Mouse (Mus musculus) kidney, embryonic 14.5 days (tissue): ENCODE data around the gene Gipc2. TPM values are rescaled to one million over a fixed set of nuclear protein-coding genes. Genes with fewer than 3 reads are reported as not detected.

Experiments used
- ATAC-seq: fragments of 200-750 bp; cut with Nextera tagmentation; 2 replicates; pipeline ENCODE4 v1.8.0; 2017; ENCODE audit warnings: moderate number of reproducible peaks, mild to moderate bottlenecking, moderate TSS enrichment, moderate library complexity; ENCODE audit not compliant: low FRiP score, low TSS enrichment
- H3K27ac ChIP-seq: fragments of 300-500 bp; sonication (generic); 2 replicates; pipeline ENCODE4 v1.5.1; 2014; ENCODE audit warnings: low read depth, mild to moderate bottlenecking, low read length, moderate library complexity, mixed read lengths
- H3K27me3 ChIP-seq: fragments of 300-500 bp; sonication (generic); 2 replicates; pipeline ENCODE4 v1.6.1; 2014; ENCODE audit warnings: mild to moderate bottlenecking, low read length; ENCODE audit not compliant: control insufficient read depth, insufficient read depth
- H3K36me3 ChIP-seq: fragments of 300-500 bp; sonication (generic); 2 replicates; pipeline ENCODE4 v1.6.1; 2014; ENCODE audit warnings: low read length, mixed read lengths; ENCODE audit not compliant: control insufficient read depth, insufficient read depth
- H3K4me1 ChIP-seq: fragments of 300-500 bp; sonication (generic); 2 replicates; pipeline ENCODE4 v1.6.1; 2014; ENCODE audit warnings: low read length, mixed read lengths; ENCODE audit not compliant: control insufficient read depth, insufficient read depth
- H3K4me2 ChIP-seq: fragments of 300-500 bp; sonication (generic); replicated peaks from 2 replicates; pipeline ENCODE4 v1.6.1; 2014; ENCODE audit warnings: low read depth, mild to moderate bottlenecking, low read length
- H3K4me3 ChIP-seq: fragments of 300-500 bp; sonication (generic); 2 replicates; pipeline ENCODE4 v1.5.1; 2014; ENCODE audit warnings: mild to moderate bottlenecking, low read length
- H3K9ac ChIP-seq: fragments of 300-500 bp; sonication (generic); 2 replicates; pipeline ENCODE4 v1.6.1; 2014; ENCODE audit warnings: low read depth, mild to moderate bottlenecking, low read length, moderate library complexity
- H3K9me3 ChIP-seq: fragments of 300-500 bp; sonication (generic); 2 replicates; pipeline ENCODE4 v1.6.1; 2016; ENCODE audit warnings: low read length; ENCODE audit not compliant: control insufficient read depth
- WGBS: fragments of 180-500 bp; shearing (Covaris S2); extraction: QIAGEN DNeasy Blood & Tissue Kit; methylation state at CpG from one replicate; pipeline ENCODE4 v1.1.7; 2014; 5-methylcytosine and 5-hydroxymethylcytosine counted together
- polyA plus RNA-seq: library from polyadenylated mRNA; unstranded; fragments of >200 nt; fragmentation: Nextera tagmentation; extraction: Ambion mirVana; gene quantifications from 2 replicates; pipeline ENCODE4 v1.2.1, GENCODE M21; 2014

Gene Gipc2
- polyA plus RNA-seq, 1 experiment from 2014 or later = 22.2 TPM

GRCm38 (mm10) chr3:152051959-152052358 is 114.1 kb downstream of the Gipc2 start:
- no peak overlapping the region for H3K4me2 ChIP-seq
- no peaks in the 10 kb centered on the region for H3K36me3 ChIP-seq
- H3K27me3 ChIP-seq = no peaks in the 10 kb centered on the region
- no peak overlapping the region for H3K27ac ChIP-seq
- H3K4me3 ChIP-seq = no peak overlapping the region
- H3K9me3 ChIP-seq = no peaks in the 10 kb centered on the region
- no peak overlapping the region for H3K9ac ChIP-seq
- H3K4me1 ChIP-seq = no peaks in the 10 kb centered on the region
- ATAC-seq = no peak
- 86% methylated on average over 2 of the region's 2 CpGs for WGBS

GRCm38 (mm10) chr3:152047914-152048313 is 118.1 kb downstream of the Gipc2 start:
- H3K36me3 ChIP-seq = no peaks in the 10 kb centered on the region
- no peak overlapping the region for H3K27ac ChIP-seq
- no peaks in the 10 kb centered on the region for H3K9me3 ChIP-seq
- no peaks in the 10 kb centered on the region for H3K4me1 ChIP-seq
- no peaks in the 10 kb centered on the region for H3K27me3 ChIP-seq
- ATAC-seq = no peak
- H3K4me2 ChIP-seq = no peak overlapping the region
- no peak overlapping the region for H3K9ac ChIP-seq
- H3K4me3 ChIP-seq = no peak overlapping the region

- no peak overlapping the region for H3K4me2 ChIP-seq
- no peaks in the 10 kb centered on the region for H3K9me3 ChIP-seq
- H3K9ac ChIP-seq = no peak overlapping the region
- 85% methylated on average over 3 of the region's 3 CpGs for WGBS
- H3K27me3 ChIP-seq = no peaks in the 10 kb centered on the region
- H3K36me3 ChIP-seq = no peaks in the 10 kb centered on the region
- H3K4me1 ChIP-seq = no peaks in the 10 kb centered on the region
- H3K4me3 ChIP-seq = no peak overlapping the region
- ATAC-seq = no peak
- H3K27ac ChIP-seq = no peak overlapping the region
Measured at GRCm38 (mm10) chr3:152046895-152047294, 119.1 kb downstream of the Gipc2 start.

Other genes starting within 250 kb of the Gipc2 start
- gene Dnajb4, start 44.1 kb upstream of the Gipc2 start, polyA plus RNA-seq = 23.9 and 26.2 TPM in 2 replicates
- gene Fubp1, start 44.2 kb upstream of the Gipc2 start, polyA plus RNA-seq = 283 and 332 TPM in 2 replicates
- gene Nexn, start 100.1 kb upstream of the Gipc2 start, polyA plus RNA-seq = 5.1 and 6.3 TPM in 2 replicates
- 14.0 and 23.7 TPM in 2 replicates for gene Miga1, start 174.2 kb upstream of the Gipc2 start, polyA plus RNA-seq
- 18.8 and 44.4 TPM in 2 replicates for gene Usp33, start 180.2 kb upstream of the Gipc2 start, polyA plus RNA-seq
- gene Zzz3, start 229.2 kb upstream of the Gipc2 start, polyA plus RNA-seq = 37.4 and 70.8 TPM in 2 replicates